Mouse (Mus musculus) adrenal gland, postnatal 25 days (tissue): ENCODE data around the gene Vrk1. TPM values are rescaled to one million over a fixed set of nuclear protein-coding genes. Genes with fewer than 3 reads are reported as not detected.
A peak's percentile ranks its signal among the peaks of the same experiment; 100 is the strongest.

Source experiments
- DNase-seq: peaks from one replicate; pipeline ENCODE4 v3.0.0; 2021; ENCODE audit warnings: mixed read lengths
- total RNA-seq: library from RNA; stranded (reverse); gene quantifications from 2 replicates; pipeline ENCODE4 v1.2.3, GENCODE M21; 2021

The Vrk1 gene
- total RNA-seq, 1 experiment from 2014 or later = 24.6 TPM

GRCm38 (mm10) chr12:106046143-106046795, 36.2 kb downstream of the Vrk1 start:
- no peak for DNase-seq

DNA sequence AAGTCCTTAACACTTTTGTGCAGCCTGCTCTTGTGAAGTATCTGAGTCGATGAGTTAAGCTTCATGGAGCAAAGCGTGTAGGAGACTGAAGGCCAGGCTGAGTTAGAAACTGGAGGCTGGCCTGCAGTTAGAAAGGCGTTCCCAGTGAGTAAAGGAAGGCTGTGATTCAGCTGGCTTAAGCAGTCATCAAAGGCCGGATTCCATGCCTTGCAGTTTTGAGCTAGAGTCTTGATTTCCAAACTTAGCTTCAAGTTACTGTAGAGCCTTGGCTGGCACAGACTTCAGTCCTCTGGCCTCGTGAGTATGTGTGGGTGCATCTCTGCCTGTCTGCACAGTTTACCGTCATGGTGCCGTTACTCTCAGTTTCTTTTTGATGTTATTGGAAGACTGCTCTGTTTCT, 42.2 kb downstream of the Vrk1 start:
- no peak for DNase-seq

- DNase-seq = peak; percentile 78
Observed at GRCm38 (mm10) chr12:106055799-106056198, 45.8 kb downstream of the Vrk1 start.

- no peak for DNase-seq
Observed at GRCm38 (mm10) chr12:106059873-106060573, 50.0 kb downstream of the Vrk1 start.

DNA sequence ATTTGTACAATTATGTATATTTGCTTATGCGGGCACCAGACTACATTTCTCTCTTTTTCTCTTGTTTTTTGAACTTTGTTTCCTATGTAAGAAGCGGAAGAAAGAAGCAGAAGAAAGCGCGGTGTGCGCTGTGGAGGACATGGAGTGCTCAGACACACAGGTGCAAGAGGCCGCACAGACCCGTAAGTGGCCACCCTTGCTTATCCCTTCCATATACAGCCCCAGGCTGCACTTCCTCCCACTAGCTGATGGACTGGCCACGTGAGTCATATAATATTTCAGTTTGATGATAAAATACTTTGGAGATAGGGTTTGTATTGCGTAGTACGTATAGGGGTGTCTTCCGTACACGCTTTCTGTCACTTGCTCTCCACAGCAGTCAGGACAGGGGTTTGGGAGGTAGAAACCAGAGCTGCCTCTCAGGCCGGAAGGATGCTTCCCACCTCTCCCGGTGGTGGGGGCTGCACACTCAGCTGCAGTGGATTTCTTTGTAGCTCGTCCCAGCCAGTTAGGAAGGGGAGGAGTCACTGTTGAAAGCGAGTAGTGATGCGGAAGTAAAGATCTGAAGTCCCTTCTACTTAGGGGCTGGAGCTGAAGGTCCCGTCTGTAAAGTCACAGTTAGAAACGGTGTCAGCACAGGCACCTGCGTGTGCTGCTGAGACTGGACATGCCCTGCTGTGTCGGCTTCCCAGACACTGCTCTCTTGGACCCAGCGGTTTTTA, 60.6 kb downstream of the Vrk1 start:
- DNase-seq = no peak

DNA sequence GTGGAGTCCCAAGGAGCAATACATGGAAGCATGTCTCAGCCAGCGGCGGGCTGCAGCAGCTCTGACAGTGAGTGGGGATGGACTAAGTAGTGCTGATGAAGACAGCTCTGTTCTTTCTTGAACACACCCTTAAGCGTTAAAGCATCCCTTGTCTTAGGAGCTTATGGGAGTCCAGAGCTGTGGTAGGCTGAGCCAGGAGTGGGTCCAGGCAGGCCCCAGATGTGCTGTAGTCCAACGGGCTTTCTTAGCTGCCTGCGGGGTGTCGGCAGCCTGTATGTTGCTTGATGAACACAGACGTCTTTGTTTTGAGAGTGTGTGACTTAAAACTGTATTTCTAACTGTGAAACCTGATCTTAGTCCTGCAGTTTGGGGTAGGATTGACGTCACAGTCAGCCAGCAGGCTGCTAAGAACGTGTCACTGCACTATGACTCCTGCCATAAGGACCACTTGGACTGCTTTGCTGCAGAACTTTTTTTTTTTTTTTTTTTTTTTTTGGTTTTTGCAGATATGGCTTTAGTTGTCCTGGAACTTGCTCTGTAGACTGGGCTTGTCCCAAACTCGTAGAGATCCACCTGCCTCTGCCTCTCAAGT, 61.6 kb downstream of the Vrk1 start:
- DNase-seq = no peak

DNA sequence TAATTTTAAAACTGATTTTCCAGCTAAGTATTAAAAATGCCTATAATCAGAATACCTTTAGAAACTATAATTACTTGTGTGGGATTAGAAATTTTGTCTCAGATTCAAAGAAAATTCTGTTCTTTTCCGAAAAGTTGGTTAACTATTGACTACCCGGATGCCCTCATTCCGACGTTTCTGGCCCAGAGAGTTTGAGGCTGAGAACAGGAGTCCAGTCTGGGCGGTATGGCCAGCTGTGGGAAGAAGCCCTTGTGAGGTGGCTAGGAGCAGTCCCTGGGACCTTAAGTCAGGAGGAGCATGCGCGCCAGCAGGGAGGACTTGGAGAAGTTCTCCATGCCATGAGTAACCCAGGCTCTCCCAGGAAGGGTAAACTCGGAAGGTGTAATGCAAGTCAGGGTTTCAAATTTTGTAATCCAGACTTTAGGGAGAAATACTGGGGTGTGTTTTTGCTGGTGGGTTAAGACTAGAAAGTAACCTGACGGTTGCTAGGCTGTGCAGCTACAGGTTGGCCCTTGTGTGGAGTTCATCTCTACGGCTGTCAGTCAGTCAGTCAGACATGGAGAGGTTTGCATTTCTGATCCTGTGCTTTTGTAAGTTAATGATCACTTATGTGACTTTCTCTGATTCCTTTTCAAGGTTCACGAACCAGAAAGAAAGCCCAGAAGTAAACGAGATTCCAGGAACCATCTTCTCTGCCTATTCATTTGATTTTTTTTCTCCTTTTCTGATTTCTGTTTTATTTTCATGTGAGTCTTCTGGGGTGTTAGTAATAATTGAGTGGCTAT, 64.5 kb downstream of the Vrk1 start:
- no peak for DNase-seq

DNA sequence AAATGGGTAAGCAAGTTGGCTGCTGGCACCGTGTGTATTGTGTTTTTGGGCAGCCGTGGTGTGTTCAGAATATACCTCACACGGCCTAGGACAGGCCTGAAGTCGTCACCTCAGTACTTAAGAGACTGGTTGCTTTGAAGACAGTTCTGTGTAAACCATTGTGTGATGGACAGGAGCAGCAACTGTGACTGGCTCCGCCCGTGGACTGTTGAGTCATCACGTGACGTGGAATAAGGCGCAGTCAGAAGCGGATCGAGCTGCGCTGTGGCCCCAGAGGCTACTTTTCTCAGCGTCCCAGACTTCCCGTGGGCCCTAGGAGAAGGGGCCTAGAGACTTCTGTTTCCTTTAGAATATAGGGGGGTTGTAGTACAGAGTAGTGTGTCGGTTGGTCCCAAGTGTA, 66.1 kb downstream of the Vrk1 start:
- no peak for DNase-seq

DNA sequence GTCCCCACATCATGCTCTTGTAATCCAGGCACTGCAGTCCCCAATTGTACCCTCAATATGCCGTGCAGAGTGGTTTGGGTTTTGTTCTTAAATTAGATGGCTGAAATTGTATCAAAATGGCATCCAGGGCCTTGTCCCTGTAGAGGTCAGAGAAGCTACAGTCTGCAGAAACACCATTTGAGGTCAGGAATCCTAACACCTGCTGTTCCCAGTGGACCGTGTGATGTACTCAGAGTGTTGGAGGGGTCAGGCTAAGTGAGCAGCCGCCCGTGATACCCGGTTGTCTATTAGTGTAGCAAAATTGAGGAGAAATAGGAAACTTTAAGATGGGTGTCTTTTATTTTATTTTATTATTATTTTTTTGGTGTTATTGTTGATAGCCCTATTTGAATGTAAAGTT, 70.5 kb downstream of the Vrk1 start:
- no peak for DNase-seq

DNA sequence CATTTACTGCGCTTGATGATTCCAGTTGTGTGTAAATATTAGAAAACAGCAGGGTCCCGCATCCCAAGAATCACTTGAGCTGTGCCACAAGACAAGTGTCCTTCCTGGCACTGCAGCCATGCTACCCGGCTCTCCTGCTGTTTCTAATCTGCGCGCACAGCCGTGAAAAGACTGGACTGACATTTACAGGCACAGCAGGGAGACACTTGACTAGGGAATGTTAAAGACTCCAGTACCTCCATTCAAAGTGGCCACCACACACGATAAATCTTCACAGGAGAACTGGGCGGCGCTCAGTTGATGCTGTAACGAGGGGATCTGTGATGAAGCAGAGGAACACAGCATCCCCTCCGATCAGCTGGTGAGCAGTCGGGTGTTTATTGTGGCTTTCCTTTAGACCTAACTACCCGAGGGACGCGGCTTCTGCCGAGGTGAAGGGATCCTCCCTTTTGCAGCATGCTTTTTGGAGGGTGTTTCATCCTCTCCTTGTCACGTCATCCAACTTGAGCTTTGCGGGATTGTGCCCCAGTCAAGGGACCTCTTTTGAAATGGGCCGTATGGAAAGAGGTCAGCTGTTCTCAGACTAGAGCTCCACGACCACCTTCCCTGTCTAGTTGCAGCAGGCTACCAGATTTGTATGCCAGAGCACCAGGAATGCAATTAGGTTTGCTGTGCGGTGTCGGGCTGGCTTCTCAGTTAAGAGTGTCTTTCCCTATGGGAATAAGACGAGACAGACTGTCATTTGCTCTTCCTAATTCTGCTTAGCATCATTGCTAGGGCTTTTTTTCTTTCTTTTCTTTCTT, 71.1 kb downstream of the Vrk1 start:
- no peak for DNase-seq

GRCm38 (mm10) chr12:106081748-106082140, 71.7 kb downstream of the Vrk1 start:
- DNase-seq = no peak

- DNase-seq = no peak
Observed at GRCm38 (mm10) chr12:106082191-106082957, 72.3 kb downstream of the Vrk1 start.

DNA sequence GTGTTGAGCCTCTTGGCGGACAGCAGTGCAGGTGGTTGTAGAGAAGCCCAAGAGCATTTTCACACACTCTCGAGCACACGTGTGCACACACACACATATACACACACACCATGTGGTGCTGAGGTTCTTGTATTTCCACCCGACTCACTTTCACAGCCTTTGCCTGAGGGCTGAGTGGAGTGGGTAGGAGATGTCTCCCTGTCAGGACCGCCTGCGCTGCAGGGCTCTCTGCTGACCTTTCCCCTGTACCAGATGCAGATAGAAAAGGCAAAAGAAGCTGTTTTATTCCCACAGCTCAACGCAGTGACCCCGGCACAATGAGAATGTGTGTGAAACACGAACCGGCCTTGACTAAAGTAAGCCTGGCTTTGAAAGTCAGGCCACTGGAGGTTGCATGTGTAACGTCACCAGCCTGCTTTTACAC, 72.9 kb downstream of the Vrk1 start:
- DNase-seq = no peak

GRCm38 (mm10) chr12:106084126-106084525, 74.1 kb downstream of the Vrk1 start:
- DNase-seq = no peak

DNA sequence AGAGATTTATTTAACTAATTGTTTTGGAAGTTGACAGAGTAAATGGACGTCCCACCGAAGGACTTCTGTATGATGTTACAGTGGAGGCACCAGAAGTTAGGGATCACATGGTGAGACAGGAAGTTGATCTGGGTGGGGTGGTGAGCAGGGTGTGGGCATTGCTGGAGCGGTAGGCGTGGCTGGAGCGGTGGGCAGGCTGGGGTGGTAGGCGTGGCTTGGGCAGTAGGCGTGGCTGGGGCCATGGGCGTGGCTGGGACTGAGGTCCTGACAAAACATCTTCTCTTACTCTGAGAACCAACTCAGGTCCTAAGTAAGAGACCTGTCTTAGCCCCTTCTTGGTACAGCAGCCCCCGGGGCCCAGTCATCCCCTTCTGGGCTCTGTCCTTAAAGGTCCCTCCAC, 84.8 kb downstream of the Vrk1 start:
- no peak for DNase-seq

GRCm38 (mm10) chr12:106102003-106102402, 92.0 kb downstream of the Vrk1 start:
- DNase-seq = no peak

DNA sequence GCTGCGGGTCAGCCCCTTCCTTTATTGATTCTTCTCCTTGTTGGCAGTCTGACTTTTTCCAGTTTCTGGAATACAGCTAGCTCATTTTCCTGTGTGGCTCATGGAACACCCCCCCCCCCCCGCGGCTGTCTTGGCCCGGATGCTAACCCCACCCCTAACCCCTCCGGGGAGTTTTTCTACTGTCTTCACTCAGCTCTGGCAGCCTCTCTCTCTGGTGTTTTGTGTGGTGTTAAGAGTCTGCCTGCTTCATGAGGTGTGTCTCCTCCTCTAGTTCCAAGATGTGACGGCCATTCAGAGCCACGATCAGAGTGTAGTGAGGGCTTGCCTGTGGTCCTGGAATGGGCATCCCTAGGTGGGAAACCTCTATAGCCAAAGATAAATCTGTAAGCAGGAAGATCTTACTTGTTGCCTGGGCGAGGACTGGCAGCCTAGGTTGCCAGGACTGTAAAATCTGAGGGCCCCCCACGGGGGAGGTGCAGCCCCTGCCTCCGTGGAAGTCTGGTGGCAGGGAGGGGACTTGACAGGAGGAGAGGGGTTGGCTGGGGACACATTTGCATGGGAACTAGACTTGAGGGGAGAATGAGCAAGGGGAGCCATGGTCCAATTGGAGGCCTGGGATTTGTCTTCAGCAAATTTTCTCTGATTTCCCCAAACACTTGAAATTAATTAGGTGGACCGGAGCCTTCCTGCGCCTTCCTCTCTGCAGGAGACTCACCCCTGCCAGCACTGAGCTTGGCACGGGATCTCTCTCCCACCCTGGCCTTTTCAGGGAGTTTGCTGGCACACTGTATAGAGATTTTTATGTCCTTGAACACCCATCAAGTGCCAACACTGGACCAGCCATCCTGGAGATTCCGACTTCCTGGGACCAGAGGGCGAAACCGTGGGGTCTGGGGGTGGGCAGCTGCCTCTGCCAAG, 93.0 kb downstream of the Vrk1 start:
- no peak for DNase-seq

DNA sequence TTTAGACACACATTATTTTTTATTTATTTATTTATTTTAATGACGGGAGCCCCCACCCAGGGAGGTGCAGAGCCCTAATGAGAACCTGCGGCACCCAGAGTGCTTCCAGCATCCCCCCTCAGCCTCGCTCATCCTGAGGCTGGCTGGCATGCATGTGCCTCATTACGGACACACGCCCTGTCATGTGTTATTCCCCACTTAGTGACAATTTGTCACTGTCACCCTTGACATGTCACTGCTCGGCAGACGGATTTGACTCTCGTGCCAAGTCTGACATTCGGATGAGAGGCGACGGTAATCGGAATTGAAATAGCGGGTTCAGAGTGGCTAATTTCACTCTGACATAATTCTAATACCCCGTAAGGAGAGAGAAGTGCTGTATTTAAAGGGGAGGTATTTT, 97.2 kb downstream of the Vrk1 start:
- no peak for DNase-seq
